ENCODE assay signal across 7 mouse cellular contexts in genomic region chr7:64729785-64730184, GRCm38 (mm10).
A peak's percentile ranks its signal among the peaks of the same experiment; 100 is the strongest.
DNase-seq lines count a peak whose midpoint lies in the region; ATAC-seq and TF ChIP-seq lines count a peak whose summit lies in the region.

No protein-coding gene starts in this region.

- TF ChIP-seq POLR2A in ES-Bruce4 (IDR thresholded peaks at IDR 0.05; ENCODE audit: insufficient read depth, low read length), result no peak

- H3K4me3 ChIP-seq in ES-Bruce4 (ENCODE audit: low read depth, low read length), result no peak overlapping the region
- no peak overlapping the region for H3K4me3 ChIP-seq in neural tube, embryonic 14.5 days (ENCODE audit: low read depth, low read length)

- H3K4me2 ChIP-seq in neural tube, embryonic 14.5 days (ENCODE audit: low read depth, low read length), result no peak overlapping the region

- ATAC-seq in neural tube, embryonic 14.5 days (ENCODE audit: low read depth), result peak; percentile 62

- H3K9ac ChIP-seq in ES-Bruce4 (ENCODE audit: low read depth, poor library complexity, severe bottlenecking), result no peak overlapping the region
- no peak overlapping the region for H3K9ac ChIP-seq in neural tube, embryonic 14.5 days (replicated peaks; ENCODE audit: low read depth, low read length)

- WGBS in neural tube, embryonic 14.5 days, result 28% methylated on average over 7 of the region's 7 CpGs

- no peaks in the 10 kb centered on the region for H3K9me3 ChIP-seq in ES-Bruce4 (replicated peaks; ENCODE audit: control insufficient read depth, insufficient read depth, low read length, poor library complexity, severe bottlenecking)
- H3K9me3 ChIP-seq in neural tube, embryonic 14.5 days (ENCODE audit: control insufficient read depth, low read length), result no peaks in the 10 kb centered on the region

- intact Hi-C loops in left cerebral cortex, postnatal 4 days (cut with DNase I), result loop anchor here (5.0 kb wide), 2 partner anchors 227 to 337 kb away; partner anchors contain the start of genes Apba2, Mcee and Mphosph10

- no peaks in the 10 kb centered on the region for H3K4me1 ChIP-seq in ES-Bruce4 (ENCODE audit: control insufficient read depth, insufficient read depth, low read length)
- H3K4me1 ChIP-seq in neural tube, embryonic 14.5 days (ENCODE audit: control insufficient read depth, insufficient read depth, low read length), result no peaks in the 10 kb centered on the region

- H3K36me3 ChIP-seq in ES-Bruce4 (ENCODE audit: control insufficient read depth, insufficient read depth, low read length, poor library complexity, severe bottlenecking), result no peaks in the 10 kb centered on the region
- no peaks in the 10 kb centered on the region for H3K36me3 ChIP-seq in neural tube, embryonic 14.5 days (ENCODE audit: control insufficient read depth, insufficient read depth, low read length)

- no peak overlapping the region for H3K27ac ChIP-seq in ES-Bruce4 (ENCODE audit: insufficient read depth, low read length)
- no peak overlapping the region for H3K27ac ChIP-seq in neural tube, embryonic 14.5 days (ENCODE audit: low read depth, low read length)

- TF ChIP-seq CTCF in ES-Bruce4 (IDR thresholded peaks at IDR 0.05; ENCODE audit: low read depth, low read length), result peak; percentile 88

- peak; percentile 89 for DNase-seq in ZHBTc4 (ENCODE audit: low read depth, low spot score)
- peak; percentile 47 for DNase-seq in embryo, embryonic 11.5 days (ENCODE audit: low read depth, low spot score)
- DNase-seq in kidney, adult 18-20 months, result peak; percentile 55
- peak; percentile 88 for DNase-seq in left cerebral cortex, postnatal 4 days
- DNase-seq in gastrocnemius, postnatal 25 days, result no peak

- H3K27me3 ChIP-seq in ES-Bruce4 (ENCODE audit: control insufficient read depth, insufficient read depth, low read length, poor library complexity, severe bottlenecking), result no peaks in the 10 kb centered on the region
- no peaks in the 10 kb centered on the region for H3K27me3 ChIP-seq in neural tube, embryonic 14.5 days (ENCODE audit: control insufficient read depth, insufficient read depth, low read length)

- TF ChIP-seq EP300 in ES-Bruce4 (IDR thresholded peaks at IDR 0.05; ENCODE audit: insufficient read depth, low read depth, low read length), result no peak
